Mouse (Mus musculus): ENCODE results near the gene Gdf15.
A peak's percentile ranks its signal among the peaks of the same experiment; 100 is the strongest.

Gene Gdf15

GRCm38 (mm10) chr8:70656193-70656790 is 24.0 kb upstream of the Gdf15 start:
- DNase-seq (ENCODE audit: low spot score): no peak

- no peak for DNase-seq (ENCODE audit: low spot score)
These were observed 23.2 kb upstream of the Gdf15 start for GRCm38 (mm10) chr8:70655469-70655868.

GRCm38 (mm10) chr8:70654121-70654520 is 21.9 kb upstream of the Gdf15 start:
- DNase-seq (ENCODE audit: low spot score): no peak

GRCm38 (mm10) chr8:70653226-70653625 is 21.0 kb upstream of the Gdf15 start:
- DNase-seq (ENCODE audit: low spot score): peak; percentile 73

GRCm38 (mm10) chr8:70650351-70650750 is 18.1 kb upstream of the Gdf15 start:
- DNase-seq (ENCODE audit: low spot score): no peak

GRCm38 (mm10) chr8:70649324-70649723 is 17.1 kb upstream of the Gdf15 start:
- no peak for DNase-seq (ENCODE audit: low spot score)

- no peak for DNase-seq (ENCODE audit: low spot score)
These were observed 16.7 kb upstream of the Gdf15 start for GRCm38 (mm10) chr8:70648921-70649320.

GRCm38 (mm10) chr8:70648164-70648442 is 15.8 kb upstream of the Gdf15 start:
- no peak for DNase-seq (ENCODE audit: low spot score)

GRCm38 (mm10) chr8:70647343-70648163 is 15.3 kb upstream of the Gdf15 start:
- no peak for DNase-seq (ENCODE audit: low spot score)

GRCm38 (mm10) chr8:70646775-70647174 is 14.5 kb upstream of the Gdf15 start:
- DNase-seq (ENCODE audit: low spot score): no peak

GRCm38 (mm10) chr8:70646369-70646768 is 14.1 kb upstream of the Gdf15 start:
- no peak for DNase-seq (ENCODE audit: low spot score)

GRCm38 (mm10) chr8:70645501-70646224 is 13.4 kb upstream of the Gdf15 start:
- no peak for DNase-seq (ENCODE audit: low spot score)

GRCm38 (mm10) chr8:70644065-70644464 is 11.8 kb upstream of the Gdf15 start:
- DNase-seq (ENCODE audit: low spot score): peak; percentile 28

- DNase-seq (ENCODE audit: low spot score): no peak
These were observed 10.8 kb upstream of the Gdf15 start for GRCm38 (mm10) chr8:70643019-70643418.

GRCm38 (mm10) chr8:70638752-70639151 is 6.5 kb upstream of the Gdf15 start:
- DNase-seq (ENCODE audit: low spot score): no peak

GRCm38 (mm10) chr8:70636838-70637237 is 4.6 kb upstream of the Gdf15 start:
- no peak for DNase-seq (ENCODE audit: low spot score)

- no peak for DNase-seq (ENCODE audit: low spot score)
These were observed 3.3 kb upstream of the Gdf15 start for GRCm38 (mm10) chr8:70635527-70635926.

- DNase-seq (ENCODE audit: low spot score): no peak
These were observed 1.8 kb upstream of the Gdf15 start for GRCm38 (mm10) chr8:70634066-70634465.

- DNase-seq (ENCODE audit: low spot score): no peak
These were observed 820 bp downstream of the Gdf15 start for GRCm38 (mm10) chr8:70631436-70631835.

- no peak for DNase-seq (ENCODE audit: low spot score)
These were observed 1.5 kb downstream of the Gdf15 start for GRCm38 (mm10) chr8:70630532-70631381.

GRCm38 (mm10) chr8:70629574-70630531 is 2.4 kb downstream of the Gdf15 start:
- DNase-seq (ENCODE audit: low spot score): peak; percentile 93

Measured in T-cell, adult 2 months (primary cell).